Mouse (Mus musculus) megakaryocyte, embryonic 14.5 days (primary cell): ENCODE results near the gene Selp.

Experiments used
- FLI1 ChIP-seq: IDR thresholded peaks from 2 replicates; pipeline ENCODE4 v1.6.1; 2012; ENCODE audit warnings: low read length, inconsistent platforms, mixed read lengths
- GATA1 ChIP-seq: IDR thresholded peaks from 3 replicates; pipeline ENCODE4 v1.6.1; 2012; ENCODE audit warnings: mixed read lengths, low read length, inconsistent platforms, borderline replicate concordance

DNA sequence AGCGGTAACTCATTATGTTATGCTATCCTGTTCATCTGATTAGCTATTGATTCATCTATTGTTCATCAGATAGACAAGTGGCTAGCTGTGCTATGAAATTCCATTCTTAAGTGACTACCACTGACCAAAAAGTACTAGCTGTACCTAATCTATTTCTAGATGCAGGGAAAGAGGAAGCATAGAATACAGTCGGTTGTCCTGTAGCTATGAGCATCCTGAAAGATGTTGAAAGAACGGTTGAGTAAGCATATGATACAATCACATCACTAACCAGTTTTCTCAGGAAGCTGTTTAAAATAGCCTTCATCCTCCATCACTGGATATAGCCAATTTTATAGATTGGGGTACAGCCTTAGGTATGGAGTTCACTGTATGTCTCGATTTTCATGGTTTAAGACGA lies 27.2 kb upstream of the Selp start:
- TF ChIP-seq GATA1 (no peak), FLI1 (no peak)
